Mouse (Mus musculus) left cerebral cortex, postnatal 25 days (tissue): ENCODE measurements around the gene Robo3. TPM values are rescaled to one million over a fixed set of nuclear protein-coding genes. Genes with fewer than 3 reads are reported as not detected.
A peak's percentile ranks its signal among the peaks of the same experiment; 100 is the strongest.

Experiments
- DNase-seq, 2 experiments: peaks; one replicate each; pipeline ENCODE4 v3.0.0; 2022; ENCODE audit warnings: low spot score in 2 of 2, mixed read lengths in 1 of 2
- intact Hi-C: fragments of 180-260 bp; cut with DNase I; formaldehyde crosslinking; loops from one replicate; pipeline ENCODE4 v1.15.1; 2025
- total RNA-seq, 2 experiments: library from RNA; stranded (reverse); gene quantifications; 2 replicates each; pipeline ENCODE4 v1.2.3; 2021

Gene Robo3
- total RNA-seq, 2 experiments from 2014 or later = 33.4 to 33.6 TPM

- DNase-seq = peak; percentile 29 to 35
- intact Hi-C loops = no loop called here
Measured at GRCm38 (mm10) chr9:37384284-37385182, 48.5 kb downstream of the Robo3 start.

GRCm38 (mm10) chr9:37383161-37383560 is 49.9 kb downstream of the Robo3 start:
- intact Hi-C loops = no loop called here
- DNase-seq = no peak

GRCm38 (mm10) chr9:37375718-37376117 is 57.3 kb downstream of the Robo3 start:
- intact Hi-C loops = no loop called here

GRCm38 (mm10) chr9:37371232-37371801 is 61.7 kb downstream of the Robo3 start:
- no peak for DNase-seq
- intact Hi-C loops = no loop called here

More at GRCm38 (mm10) chr9:37375718-37376117, 57.3 kb downstream of the Robo3 start:
- peak in 1 of 2 experiments; percentile 62 for DNase-seq

- intact Hi-C loops = no loop called here
- no peak for DNase-seq
Measured at GRCm38 (mm10) chr9:37368860-37369259, 64.2 kb downstream of the Robo3 start.

- no peak for DNase-seq
- intact Hi-C loops = no loop called here
Measured at GRCm38 (mm10) chr9:37368081-37368830, 64.8 kb downstream of the Robo3 start.

- intact Hi-C loops = no loop called here
- DNase-seq = peak in 1 of 2 experiments; percentile 70
Measured at GRCm38 (mm10) chr9:37367301-37368080, 65.6 kb downstream of the Robo3 start, which contains the start of gene Hepacam. Gene Hepacam, plus strand, starts transcription at chr9:37367351.

- no peak for DNase-seq
- intact Hi-C loops = no loop called here
Measured at GRCm38 (mm10) chr9:37365706-37366105, 67.3 kb downstream of the Robo3 start.

Other genes with a start within 250 kb of the Robo3 start
- gene Tmem218, start 225.0 kb downstream of the Robo3 start, total RNA-seq = 1 to 10 TPM; 8.9 to 9.4 TPM
- 1 to 10 TPM; 1.4 to 2.1 TPM for gene Slc37a2, start 177.5 kb downstream of the Robo3 start, total RNA-seq
- gene Ccdc15, start 84.8 kb downstream of the Robo3 start, total RNA-seq = 1 to 10 TPM; 1.5 to 2.2 TPM
- 10 to 100 TPM; 56.9 to 63.7 TPM for gene Hepacam, start 65.9 kb downstream of the Robo3 start, total RNA-seq
- gene Robo4, start 31.3 kb downstream of the Robo3 start, total RNA-seq = 1 to 10 TPM; 6.7 to 7.3 TPM
- gene Msantd2, start 56.1 kb upstream of the Robo3 start, total RNA-seq = 10 to 100 TPM; 20.9 to 23.0 TPM
- gene Esam, start 94.8 kb upstream of the Robo3 start, total RNA-seq = 10 to 100 TPM; 20.2 to 21.6 TPM
- gene Vsig2, start 106.0 kb upstream of the Robo3 start, total RNA-seq = 1 to 10 TPM; 3.5 to 4.4 TPM
- 1,000 to 10,000 TPM; 2,274 to 2,374 TPM for gene Nrgn, start 119.7 kb upstream of the Robo3 start, total RNA-seq
- 10 to 100 TPM; 20.3 to 24.2 TPM for gene Siae, start 122.5 kb upstream of the Robo3 start, total RNA-seq
- gene Spa17, start 180.5 kb upstream of the Robo3 start, total RNA-seq = 1 to 10 TPM; 1.1 to 1.7 TPM
- 10 to 100 TPM; 53.0 to 54.5 TPM for gene Tbrg1, start 224.1 kb upstream of the Robo3 start, total RNA-seq
- gene Panx3, start 236.0 kb upstream of the Robo3 start, total RNA-seq = not detected